Mouse (Mus musculus) heart, adult 2 months (tissue): Measurements from ENCODE around the gene Grtp1. TPM values are rescaled to one million over a fixed set of nuclear protein-coding genes. Genes with fewer than 3 reads are reported as not detected.

ENCODE experiments used
- DNase-seq, 2 experiments: peaks; one replicate each; pipeline ENCODE4 v3.0.0; 2021
- H3K27ac ChIP-seq: fragments of 200-600 bp; 2 replicates; pipeline ENCODE4 v1.8.1; 2022
- H3K27me3 ChIP-seq: fragments of 200-500 bp; 2 replicates; pipeline ENCODE4 v1.6.1; 2012; ENCODE audit warnings: mild to moderate bottlenecking, low read length, inconsistent platforms, mixed read lengths; ENCODE audit not compliant: control insufficient read depth, insufficient read depth
- H3K36me3 ChIP-seq: fragments of 200-500 bp; 2 replicates; pipeline ENCODE4 v1.6.1; 2012; ENCODE audit warnings: low read length, inconsistent platforms; ENCODE audit not compliant: control insufficient read depth, insufficient read depth
- H3K4me1 ChIP-seq: fragments of 200-500 bp; 2 replicates; pipeline ENCODE4 v1.6.1; 2011; ENCODE audit warnings: low read length; ENCODE audit not compliant: control insufficient read depth, insufficient read depth
- H3K4me3 ChIP-seq: fragments of 200-600 bp; 2 replicates; pipeline ENCODE4 v1.8.1; 2022
- H3K79me2 ChIP-seq: fragments of 200-500 bp; replicated peaks from 2 replicates; pipeline ENCODE4 v1.6.1; 2012; ENCODE audit warnings: mild to moderate bottlenecking, inconsistent platforms, low read length, moderate library complexity, mixed read lengths; ENCODE audit not compliant: control insufficient read depth, insufficient read depth
- H3K9ac ChIP-seq: fragments of 200-500 bp; 2 replicates; pipeline ENCODE4 v1.6.1; 2012; ENCODE audit warnings: low read depth, mild to moderate bottlenecking, control low read depth, inconsistent platforms, low read length, mixed read lengths
- CTCF ChIP-seq: fragments of 200-600 bp; IDR thresholded peaks from 2 replicates; pipeline ENCODE4 v1.8.1; 2022; ENCODE audit warnings: antibody characterized with exemption, mild to moderate bottlenecking, moderate library complexity
- EP300 ChIP-seq: fragments of 200-500 bp; IDR thresholded peaks from 2 replicates; pipeline ENCODE4 v1.6.1; 2011; ENCODE audit warnings: low read depth, low read length, control low read depth; ENCODE audit not compliant: insufficient read depth
- POLR2A ChIP-seq: fragments of 200-500 bp; IDR thresholded peaks from 2 replicates; pipeline ENCODE4 v1.6.1; 2011; ENCODE audit warnings: mild to moderate bottlenecking, low read depth, low read length, control low read depth; ENCODE audit not compliant: insufficient read depth
- WGBS: fragments of 180-500 bp; shearing (Covaris S2); methylation state at CpG from one replicate; pipeline ENCODE4 v1.1.7; 2018; 5-methylcytosine and 5-hydroxymethylcytosine counted together
- intact Hi-C: fragments of 180-260 bp; cut with DNase I; formaldehyde crosslinking; loops from one replicate; pipeline ENCODE4 v1.15.1; 2025
- polyA plus RNA-seq: library from polyadenylated mRNA; depleted of rRNA; stranded (reverse); fragments of >200 nt; gene quantifications from 2 replicates; pipeline ENCODE4 v1.2.3, GENCODE M21; 2012
- total RNA-seq, 2 experiments: library from RNA; stranded (reverse); gene quantifications; 2 replicates each; pipeline ENCODE4 v1.2.3; 2021

Gene Grtp1
- total and polyA plus RNA-seq, 3 experiments, result 3.8 to 5.1 (median 3.9) TPM

GRCm38 (mm10) chr8:13186819-13187218 lies 13.6 kb downstream of the Grtp1 start:
- WGBS, result 79% methylated on average over 8 of the region's 8 CpGs
- H3K4me3 ChIP-seq, result no peak overlapping the region
- H3K4me1 ChIP-seq, result no peaks in the 10 kb centered on the region
- TF ChIP-seq CTCF (no peak), EP300 (no peak), POLR2A (no peak)
- intact Hi-C loops, result no loop called here
- no peaks in the 10 kb centered on the region for H3K27me3 ChIP-seq
- H3K27ac ChIP-seq, result no peak overlapping the region
- H3K36me3 ChIP-seq, result no peaks in the 10 kb centered on the region
- no peak overlapping the region for H3K9ac ChIP-seq
- no peak for DNase-seq
- H3K79me2 ChIP-seq, result no peaks in the 10 kb centered on the region

DNA sequence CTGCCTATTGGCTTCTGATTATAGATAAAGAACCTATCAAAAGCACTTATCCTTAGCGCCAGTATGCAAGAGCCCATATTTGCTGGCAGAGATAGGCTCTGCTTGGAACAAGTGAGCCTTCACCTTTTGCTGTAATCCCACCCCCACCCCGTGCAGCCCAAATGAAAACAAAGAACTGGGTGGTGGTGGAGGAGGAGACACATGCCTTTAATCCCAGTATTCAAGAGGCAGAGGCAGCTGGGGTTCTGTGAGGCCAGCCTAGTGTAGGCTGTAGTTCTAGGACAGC lies 18.8 kb downstream of the Grtp1 start:
- H3K4me3 ChIP-seq, result no peak overlapping the region
- no peak overlapping the region; the same call in 1 of the 2 replicates for H3K27ac ChIP-seq
- H3K27me3 ChIP-seq, result no peaks in the 10 kb centered on the region
- no peak for DNase-seq
- no peaks in the 10 kb centered on the region for H3K79me2 ChIP-seq
- no peak for TF ChIP-seq POLR2A
- no peak for TF ChIP-seq EP300
- TF ChIP-seq CTCF, result no peak
- H3K36me3 ChIP-seq, result no peaks in the 10 kb centered on the region
- no peaks in the 10 kb centered on the region; the same call in 1 of the 2 replicates for H3K4me1 ChIP-seq
- 38% methylated on average over 2 of the region's 2 CpGs for WGBS
- intact Hi-C loops, result no loop called here
- H3K9ac ChIP-seq, result no peak overlapping the region

DNA sequence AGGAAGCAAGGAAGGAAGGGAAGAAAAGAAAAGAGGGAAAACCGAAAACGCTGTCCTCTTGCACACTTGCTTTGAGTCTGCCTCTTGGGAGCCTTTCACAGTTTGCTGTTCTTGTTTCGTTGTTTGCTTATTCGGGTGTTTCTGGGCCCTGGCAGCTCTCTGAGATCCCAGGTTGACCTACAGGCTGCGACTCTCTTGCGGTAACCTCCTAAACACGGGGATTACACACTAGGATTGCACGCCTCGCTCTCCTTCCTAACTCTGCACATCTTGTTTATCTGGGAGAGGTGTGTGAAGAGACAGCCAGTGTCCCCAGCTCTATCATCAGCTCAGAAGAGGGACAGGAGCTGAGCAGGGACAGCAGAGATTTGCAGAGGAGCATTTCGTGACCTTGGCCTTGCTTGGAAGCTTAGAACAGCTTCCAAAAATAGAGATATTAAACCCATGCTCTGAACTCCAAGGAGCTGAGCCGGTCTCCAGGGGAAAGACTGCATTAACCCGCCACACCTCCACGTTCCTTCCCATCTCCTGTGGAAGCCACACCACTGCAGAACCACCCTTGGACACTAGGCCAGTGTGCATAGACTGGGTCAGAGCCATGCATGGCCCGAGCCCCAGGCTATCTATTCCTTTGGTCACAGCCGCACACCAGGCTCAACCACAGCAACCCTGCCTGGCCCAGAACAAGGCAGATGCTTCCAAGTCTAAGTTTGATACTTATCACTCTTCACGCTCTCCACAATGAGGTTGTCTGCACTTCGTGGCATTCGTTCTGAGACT lies 19.3 kb downstream of the Grtp1 start:
- WGBS, result 41% methylated on average over 18 of the region's 18 CpGs
- intact Hi-C loops, result no loop called here
- no peak for DNase-seq
- H3K9ac ChIP-seq, result no peak overlapping the region
- no peak for TF ChIP-seq EP300
- TF ChIP-seq CTCF, result no peak
- no peak for TF ChIP-seq POLR2A
- no peaks in the 10 kb centered on the region for H3K27me3 ChIP-seq
- H3K4me1 ChIP-seq, result no peaks in the 10 kb centered on the region; the same call in 1 of the 2 replicates
- H3K36me3 ChIP-seq, result no peaks in the 10 kb centered on the region
- no peak overlapping the region for H3K4me3 ChIP-seq
- H3K79me2 ChIP-seq, result no peaks in the 10 kb centered on the region
- peak overlapping the region; percentile 55 for H3K27ac ChIP-seq

GRCm38 (mm10) chr8:13180408-13180807 lies 20.0 kb downstream of the Grtp1 start:
- no peak for TF ChIP-seq EP300
- TF ChIP-seq CTCF, result no peak
- no peak for TF ChIP-seq POLR2A
- no peak overlapping the region for H3K9ac ChIP-seq

DNA sequence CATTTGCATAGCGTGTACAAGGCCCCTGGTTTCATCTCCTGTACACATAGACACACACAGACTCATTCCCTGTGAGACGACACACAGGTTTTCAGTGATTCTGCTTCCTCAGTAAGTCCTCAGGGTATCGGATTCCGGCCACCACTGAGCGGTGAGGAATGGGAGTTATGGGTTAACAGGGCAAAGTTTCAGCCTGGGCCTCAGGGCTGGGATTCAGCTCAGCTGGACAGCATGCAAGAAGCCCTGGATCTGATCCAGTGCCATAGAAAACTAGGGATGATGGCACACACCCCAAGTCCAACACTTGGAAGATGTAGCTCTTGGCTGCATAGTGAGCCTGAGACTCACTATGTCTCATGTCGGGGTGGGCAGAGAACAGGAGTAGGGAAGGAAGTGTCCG lies 20.5 kb downstream of the Grtp1 start:
- no peaks in the 10 kb centered on the region for H3K27me3 ChIP-seq
- no peak for DNase-seq
- H3K9ac ChIP-seq, result no peak overlapping the region
- no peaks in the 10 kb centered on the region; the same call in 1 of the 2 replicates for H3K4me1 ChIP-seq
- H3K27ac ChIP-seq, result no peak overlapping the region
- H3K36me3 ChIP-seq, result no peaks in the 10 kb centered on the region
- TF ChIP-seq CTCF, result no peak
- TF ChIP-seq EP300, result no peak
- no peak for TF ChIP-seq POLR2A
- H3K4me3 ChIP-seq, result no peak overlapping the region
- WGBS, result 46% methylated on average over 7 of the region's 7 CpGs
- H3K79me2 ChIP-seq, result no peaks in the 10 kb centered on the region
- intact Hi-C loops, result no loop called here

More at GRCm38 (mm10) chr8:13180408-13180807, 20.0 kb downstream of the Grtp1 start:
- no peak for DNase-seq
- H3K4me3 ChIP-seq, result no peak overlapping the region
- no peaks in the 10 kb centered on the region for H3K36me3 ChIP-seq
- 47% methylated on average over 9 of the region's 9 CpGs for WGBS
- intact Hi-C loops, result no loop called here
- peak overlapping the region; percentile 55; the same call in 1 of the 2 replicates for H3K27ac ChIP-seq
- no peaks in the 10 kb centered on the region for H3K79me2 ChIP-seq
- no peaks in the 10 kb centered on the region for H3K27me3 ChIP-seq
- H3K4me1 ChIP-seq, result no peaks in the 10 kb centered on the region; the same call in 1 of the 2 replicates

GRCm38 (mm10) chr8:13179482-13179881 lies 20.9 kb downstream of the Grtp1 start:
- Histone ChIP-seq H3K4me1 (no peaks in the 10 kb centered on the region; the same call in 1 of the 2 replicates), H3K36me3 (no peaks in the 10 kb centered on the region), H3K9ac (no peak overlapping the region), H3K4me3 (no peak overlapping the region), H3K79me2 (no peaks in the 10 kb centered on the region), H3K27me3 (no peaks in the 10 kb centered on the region), H3K27ac (no peak overlapping the region)
- intact Hi-C loops, result no loop called here
- WGBS, result 64% methylated on average over 6 of the region's 6 CpGs
- TF ChIP-seq POLR2A (no peak), CTCF (no peak), EP300 (no peak)
- DNase-seq, result no peak
